Mouse (Mus musculus): Measurements from ENCODE around the gene Actr3.

DNA sequence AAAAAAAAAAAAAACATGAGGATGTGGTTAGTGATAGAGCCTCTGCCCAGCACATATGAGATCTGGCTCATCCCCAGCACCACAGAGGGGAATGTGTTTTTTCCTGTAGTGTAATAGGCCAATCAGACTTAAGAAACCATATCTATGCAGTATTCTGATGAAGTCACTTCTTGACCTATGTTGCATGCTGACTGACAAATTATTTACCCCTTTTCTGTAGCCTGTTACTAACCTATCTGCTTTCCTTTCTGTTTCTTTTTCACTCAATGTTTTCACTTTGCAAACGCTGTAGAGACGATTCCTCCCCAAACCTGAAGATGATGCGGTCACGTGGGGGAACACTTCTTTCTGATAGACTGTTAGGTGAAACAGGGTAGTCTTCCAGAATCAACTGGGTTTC lies 32.4 kb upstream of the Actr3 start:
- TF ChIP-seq POLR2A (IDR thresholded peaks at IDR 0.05; ENCODE audit: insufficient read depth, low read depth, low read length) = no peak
- no peak for TF ChIP-seq CTCF (IDR thresholded peaks at IDR 0.05; ENCODE audit: insufficient read depth, low read depth, low read length)
